Mouse (Mus musculus) CH12.LX (cell line): Measurements from ENCODE around the gene Tns3.

ENCODE experiments used
- CTCF ChIP-seq, 2 experiments: IDR thresholded peaks in 1 of 2; conservative IDR thresholded peaks in 1 of 2; 2 replicates each; pipeline ENCODE4 v1.5.1; 2011 to 2012; ENCODE audit warnings: low read depth in 2 of 2, low read length in 2 of 2, improper control_type of control experiment in 1 of 2, inconsistent platforms in 1 of 2, mild to moderate bottlenecking in 1 of 2, moderate library complexity in 1 of 2
- E2F4 ChIP-seq: IDR thresholded peaks from 2 replicates; pipeline ENCODE4 v1.6.1; 2011; ENCODE audit warnings: low read depth, low read length, improper control_type of control experiment; ENCODE audit not compliant: insufficient replicate concordance
- MAX ChIP-seq: IDR thresholded peaks from 2 replicates; pipeline ENCODE4 v1.6.1; 2011; ENCODE audit warnings: low read length, improper control_type of control experiment
- MEF2A ChIP-seq: IDR thresholded peaks from 2 replicates; pipeline ENCODE4 v1.6.1; 2014; ENCODE audit warnings: low read depth, mild to moderate bottlenecking, inconsistent platforms, low read length, improper control_type of control experiment, borderline replicate concordance
- MXI1 ChIP-seq: IDR thresholded peaks from 2 replicates; pipeline ENCODE4 v1.6.1; 2011; ENCODE audit warnings: mild to moderate bottlenecking, low read depth, low read length, improper control_type of control experiment
- NRF1 ChIP-seq: IDR thresholded peaks from 2 replicates; pipeline ENCODE4 v1.6.1; 2014; ENCODE audit warnings: low read depth, mild to moderate bottlenecking, inconsistent platforms, low read length, improper control_type of control experiment, moderate library complexity
- POLR2A ChIP-seq: IDR thresholded peaks from 2 replicates; pipeline ENCODE4 v1.6.1; 2011; ENCODE audit warnings: low read depth, mild to moderate bottlenecking, improper control_type of control experiment, low read length
- TCF12 ChIP-seq: IDR thresholded peaks from 2 replicates; pipeline ENCODE4 v1.6.1; 2014; ENCODE audit warnings: low read depth, mild to moderate bottlenecking, inconsistent platforms, low read length, improper control_type of control experiment

GRCm38 (mm10) chr11:8692162-8692535 lies 27.8 kb upstream of the Tns3 start:
- no peak for TF ChIP-seq CTCF (conservative IDR thresholded peaks at IDR 0.05 in 1 of 2, IDR thresholded peaks at IDR 0.05 in 1 of 2; ENCODE audit: low read depth in 2 of 2, low read length in 2 of 2)
- no peak for TF ChIP-seq MEF2A
- TF ChIP-seq NRF1, result no peak
- TF ChIP-seq TCF12, result no peak
- no peak for TF ChIP-seq POLR2A
- TF ChIP-seq E2F4, result no peak
- TF ChIP-seq MXI1, result no peak
- TF ChIP-seq MAX, result no peak
